Mouse (Mus musculus) G1E (cell line): ENCODE measurements around the gene Coa7.

Source experiments
- CTCF ChIP-seq: IDR thresholded peaks from 2 replicates; pipeline ENCODE4 v1.5.1; 2012; ENCODE audit warnings: low read depth, low read length, inconsistent platforms, mixed read lengths
- GATA1 ChIP-seq: IDR thresholded peaks from 2 replicates; pipeline ENCODE4 v1.6.1; 2012; ENCODE audit warnings: borderline replicate concordance, low read length, inconsistent platforms, mixed read lengths

DNA sequence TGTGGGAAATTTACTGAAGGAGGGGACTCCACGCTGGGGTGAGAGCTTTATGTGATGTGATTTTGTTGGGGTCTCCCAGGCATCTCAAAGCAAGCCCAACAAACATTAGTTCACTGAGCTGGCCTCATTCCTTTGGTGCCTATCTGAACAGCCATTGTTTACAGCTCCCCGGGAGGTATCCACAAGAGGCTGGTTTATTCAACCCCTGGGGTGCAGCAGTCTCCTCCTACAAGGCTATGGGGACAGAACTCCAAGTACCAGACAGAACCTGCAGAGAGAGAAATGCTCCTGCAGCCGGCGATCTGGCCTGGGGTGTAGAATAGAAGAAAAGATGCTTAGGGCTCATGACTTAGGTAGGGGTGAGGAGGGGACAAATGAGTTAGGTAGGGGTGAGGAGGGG lies 30.6 kb downstream of the Coa7 start:
- TF ChIP-seq CTCF (no peak), GATA1 (no peak)
